Mouse (Mus musculus): ENCODE measurements around the gene Wdr75.

DNA sequence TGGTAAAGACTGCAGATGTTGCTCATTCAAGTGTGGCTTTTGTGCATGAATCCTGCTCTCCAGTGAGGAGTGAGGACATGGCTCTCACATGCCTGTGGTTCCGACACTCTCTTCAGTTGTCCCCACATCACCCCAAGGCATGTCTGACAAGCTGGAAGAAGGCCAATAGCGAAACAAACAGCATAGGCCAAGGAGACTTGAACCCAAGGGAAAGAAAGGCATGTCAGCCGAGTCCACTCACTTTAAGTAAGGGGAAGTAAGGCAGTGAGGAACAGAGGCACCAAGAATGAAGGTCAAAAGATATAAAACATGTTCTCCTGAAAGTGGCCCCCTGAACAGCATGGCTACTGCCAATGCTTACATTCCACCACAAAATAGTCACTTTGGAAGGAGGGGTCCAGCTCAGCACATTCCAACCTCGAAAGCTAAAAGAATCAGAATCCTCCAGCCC, 69.6 kb downstream of the Wdr75 start:
- TF ChIP-seq POLR2A (IDR thresholded peaks at IDR 0.05; ENCODE audit: extremely low read depth, insufficient read depth, low read length) (no peak), CTCF (IDR thresholded peaks at IDR 0.05; ENCODE audit: low read depth, low read length) (no peak)
